In genomic region chr2:116063819-116064293, GRCm38 (mm10) we compare ENCODE assay signal across 8 mouse cellular contexts. TPM values are rescaled to one million over a fixed set of nuclear protein-coding genes. Genes with fewer than 3 reads are reported as not detected.
DNase-seq lines count a peak whose midpoint lies in the region; ATAC-seq and TF ChIP-seq lines count a peak whose summit lies in the region.

No protein-coding gene starts in this region.

- H3K27me3 ChIP-seq in thymus, adult 2 months (ENCODE audit: control insufficient read depth, insufficient read depth, low read length): peaks cover 20% of the 10 kb centered on the region; the same call in 1 of the 2 replicates
- H3K27me3 ChIP-seq in liver, embryonic 15.5 days: peaks cover 100% of the 10 kb centered on the region

- under 1% methylated on average over 37 of the region's 37 CpGs for WGBS in thymus, adult 2 months
- under 1% methylated on average over 37 of the region's 37 CpGs for WGBS in liver, embryonic 15.5 days (ENCODE audit: insufficient replicate concordance)
- under 1% methylated on average over 37 of the region's 37 CpGs for WGBS in olfactory bulb, adult 2 months

- H3K4me2 ChIP-seq in liver, embryonic 15.5 days: peak overlapping the region; percentile 64

- H3K9me3 ChIP-seq in liver, embryonic 15.5 days (replicated peaks): no peaks in the 10 kb centered on the region

- no peak for TF ChIP-seq CTCF in thymus, adult 2 months (IDR thresholded peaks at IDR 0.05; ENCODE audit: borderline replicate concordance, control insufficient read depth, extremely low read depth, insufficient read depth, low read length, poor library complexity)
- TF ChIP-seq CTCF in olfactory bulb, adult 2 months (IDR thresholded peaks at IDR 0.05; ENCODE audit: insufficient read depth, low read depth, low read length): no peak

- no peaks in the 10 kb centered on the region for H3K36me3 ChIP-seq in thymus, adult 2 months (ENCODE audit: control insufficient read depth, insufficient read depth, low read length)
- H3K36me3 ChIP-seq in liver, embryonic 15.5 days (replicated peaks): no peaks in the 10 kb centered on the region

- H3K4me1 ChIP-seq in thymus, adult 2 months (replicated peaks; ENCODE audit: control insufficient read depth, insufficient read depth, low read length): no peaks in the 10 kb centered on the region
- H3K4me1 ChIP-seq in liver, embryonic 15.5 days (replicated peaks): no peaks in the 10 kb centered on the region; the same call in none of the 2 replicates
- H3K4me1 ChIP-seq in olfactory bulb, adult 2 months (ENCODE audit: control insufficient read depth, insufficient read depth, low read length): no peaks in the 10 kb centered on the region

- peak overlapping the region; percentile 15 for H3K4me3 ChIP-seq in thymus, adult 2 months (ENCODE audit: control insufficient read depth, insufficient read depth, low read length)
- H3K4me3 ChIP-seq in liver, embryonic 15.5 days (replicated peaks): peak overlapping the region; percentile 54
- peak overlapping the region; percentile 72 for H3K4me3 ChIP-seq in olfactory bulb, adult 2 months (ENCODE audit: insufficient read depth, low read depth, low read length)

- TF ChIP-seq POLR2A in thymus, adult 2 months (IDR thresholded peaks at IDR 0.05; ENCODE audit: control insufficient read depth, extremely low read depth, insufficient read depth, low read length, poor library complexity): no peak
- TF ChIP-seq POLR2A in olfactory bulb, adult 2 months (IDR thresholded peaks at IDR 0.05; ENCODE audit: insufficient read depth, low read depth, low read length): no peak

- no peak for ATAC-seq in CD4-positive, CD25-positive, alpha-beta regulatory T cell, adult 4 months
- no peak for ATAC-seq in liver, embryonic 15.5 days (ENCODE audit: insufficient read depth)

- H3K27ac ChIP-seq in thymus, adult 2 months (ENCODE audit: control insufficient read depth, insufficient read depth, low read length): peak overlapping the region; percentile 19; the same call in 1 of the 2 replicates
- no peak overlapping the region; the same call in 1 of the 2 replicates for H3K27ac ChIP-seq in liver, embryonic 15.5 days (replicated peaks)
- H3K27ac ChIP-seq in olfactory bulb, adult 2 months (ENCODE audit: insufficient read depth, low read depth, low read length): peak overlapping the region; percentile 99

- peak overlapping the region; percentile 32; the same call in 1 of the 2 replicates for H3K9ac ChIP-seq in liver, embryonic 15.5 days

- peak; percentile 20 for DNase-seq in CD4-positive, CD25-positive, alpha-beta regulatory T cell, adult 2 months (ENCODE audit: low read depth, low spot score)
- no peak for DNase-seq in thymus, adult 2 months
- no peak for DNase-seq in thymus, postnatal 10 days (ENCODE audit: low spot score in 2 of 2)
- peak; percentile 51 for DNase-seq in heart, postnatal 4 days
- no peak for DNase-seq in right cerebral cortex, postnatal 36 days (ENCODE audit: low spot score in 2 of 2)

RNA-seq across cellular contexts. Expression of gene Meis2, which starts 1.8 kb away (rescaled TPM):
- not detected for polyA plus RNA-seq in CD4-positive, CD25-positive, alpha-beta regulatory T cell, adult 4 months (2017; shearing (Covaris generic))
- 8.8 and 10.5 TPM in 2 replicates for polyA plus RNA-seq in thymus, adult 2 months (2012; rRNA removed)
- total RNA-seq in heart, postnatal 4 days (2021): 10 to 100 TPM; 33.2 to 36.6 TPM
- 1.4 and 2.3 TPM in 2 replicates for polyA plus RNA-seq in liver, embryonic 15.5 days (2015; fragmentation: Nextera tagmentation; extraction: Ambion mirVana)
- polyA plus RNA-seq in olfactory bulb, adult 2 months (2012; ENCODE audit: insufficient read depth, insufficient read length, low replicate concordance, missing spikeins): 180 and 356 TPM in 2 replicates

Comparison
In these comparisons a context has a peak if more than half of its experiments do, and no peak if none do; other contexts are left out.
1. DNase-seq: peak in CD4-positive, CD25-positive, alpha-beta regulatory T cell, adult 2 months (single experiment) and heart, postnatal 4 days (single experiment); none in thymus, adult 2 months (single experiment), thymus, postnatal 10 days (0 of 2) and right cerebral cortex, postnatal 36 days (0 of 2).
2. H3K4me3 ChIP-seq: peak in every context shown above with its lines; median percentile 72 in olfactory bulb, adult 2 months; 54 in liver, embryonic 15.5 days; 15 in thymus, adult 2 months.
3. RNA of gene Meis2, which starts 1.8 kb away (polyA plus RNA-seq): 180 to 356 TPM in olfactory bulb, adult 2 months; 8.8 to 10.5 TPM in thymus, adult 2 months, 1.4 to 2.3 TPM in liver, embryonic 15.5 days and not detected in CD4-positive, CD25-positive, alpha-beta regulatory T cell, adult 4 months; every median in the first group is over 10 times any median in the second.